Mouse (Mus musculus) frontal cortex, adult 2 months (tissue): ENCODE measurements at regions not wholly inside any gene's neighbourhood (a gene's known extent, or its start where the extent isn't known, plus 50 kb on each side); places are given as distances from the start of the nearest gene placed in this dataset.

Source experiments
- DNase-seq, 2 experiments: peaks; one replicate each; pipeline ENCODE4 v3.0.0; 2022; ENCODE audit warnings: low spot score in 1 of 2; ENCODE audit errors: extremely low spot score in 1 of 2

DNA sequence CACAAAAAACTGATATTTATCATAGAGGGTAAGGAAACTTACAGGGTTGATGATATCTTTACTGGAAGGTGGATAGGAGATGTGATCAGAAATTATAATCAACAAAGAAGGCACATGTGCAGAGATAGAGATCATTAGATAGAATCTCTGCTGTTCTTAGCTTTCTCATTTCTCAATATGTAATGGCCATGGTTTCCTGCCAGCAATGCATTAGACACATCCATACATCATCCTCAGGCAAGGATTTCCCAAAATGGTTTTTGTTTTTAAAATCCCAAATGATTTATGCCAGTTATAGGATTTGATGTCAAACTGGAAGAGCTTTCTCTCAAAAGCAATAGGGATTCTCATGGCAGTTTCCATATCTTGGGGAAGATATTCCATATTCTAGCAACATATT, 52.0 kb upstream of the C030005K15Rik start:
- DNase-seq: no peak

DNA sequence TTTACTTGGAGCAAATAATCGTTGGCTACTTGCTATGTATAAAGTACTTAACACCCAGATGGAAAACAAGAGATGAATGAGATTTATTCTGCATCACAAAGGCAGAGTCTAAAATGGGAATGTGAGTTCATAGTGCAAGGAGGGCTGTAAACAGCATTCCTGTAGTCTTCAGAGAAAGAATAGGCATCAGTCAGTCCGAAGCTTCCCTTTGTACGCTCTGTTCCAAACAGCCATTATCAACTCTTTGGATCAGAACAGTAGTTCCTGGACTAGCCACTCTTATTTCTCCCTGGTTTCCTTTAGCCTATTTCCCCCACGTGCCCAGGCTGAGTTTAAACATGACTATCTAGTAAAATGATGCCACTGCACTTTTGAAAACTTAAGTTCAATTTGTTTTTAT, 52.8 kb upstream of the C030005K15Rik start:
- no peak for DNase-seq

DNA sequence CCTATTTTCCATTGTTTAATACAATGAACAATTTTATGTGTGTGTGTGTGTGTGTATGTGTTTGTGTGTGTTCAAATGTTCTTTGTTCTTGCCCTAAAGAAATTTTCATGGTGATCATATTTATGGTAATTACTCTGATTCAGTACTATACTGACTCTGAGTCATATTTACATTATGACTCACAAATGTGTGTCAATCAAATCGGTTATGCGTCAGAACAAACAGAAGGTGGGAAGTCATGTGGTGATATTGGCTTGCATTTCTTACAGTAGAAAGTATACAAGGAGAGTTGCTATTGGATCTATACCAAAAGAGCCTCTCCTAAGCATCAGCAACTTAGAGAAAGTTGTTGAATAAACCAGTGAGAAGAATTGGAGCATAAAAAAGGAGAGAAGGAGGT, 67.2 kb upstream of the C030005K15Rik start:
- DNase-seq: peak in 1 of 2 experiments; percentile 46

DNA sequence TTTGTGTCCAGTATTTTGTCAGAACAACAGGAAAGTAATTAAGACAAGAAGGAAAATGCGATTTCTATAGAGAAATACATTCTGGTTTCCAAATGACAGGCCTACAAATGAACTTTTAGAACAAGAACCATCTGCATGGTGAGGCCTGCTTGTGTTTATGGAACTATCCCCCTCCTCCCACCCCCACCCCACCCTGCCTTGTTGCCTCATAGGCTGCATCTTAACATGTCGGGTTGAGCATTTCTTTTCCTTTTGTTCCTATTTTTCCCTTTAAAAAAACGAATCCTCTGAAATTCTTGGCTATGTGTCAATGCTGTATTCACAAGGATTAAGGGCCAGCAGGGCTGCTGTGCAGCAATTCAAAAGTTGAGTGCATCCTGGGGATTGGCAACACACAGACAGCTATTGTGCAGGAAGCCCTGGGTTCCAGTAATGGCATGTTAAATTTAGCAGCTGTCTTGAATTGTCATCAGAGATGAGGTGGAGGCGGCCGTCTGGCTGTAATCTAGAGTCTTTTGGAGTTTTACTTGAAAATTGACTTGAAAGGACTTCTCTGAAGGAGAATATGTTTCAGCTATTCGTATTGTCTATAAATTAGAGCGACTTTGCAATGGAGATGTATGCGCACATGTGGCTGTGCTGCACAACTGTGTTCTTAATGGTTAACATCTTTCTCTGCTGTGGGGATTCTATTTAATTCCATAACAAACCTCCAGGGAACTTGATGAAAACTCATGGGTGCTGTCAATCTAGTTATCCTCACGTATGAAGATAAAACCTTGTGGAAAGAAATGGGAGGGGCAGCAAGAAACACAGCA, 75.1 kb upstream of the C030005K15Rik start:
- peak; percentile 20 to 53 for DNase-seq

DNA sequence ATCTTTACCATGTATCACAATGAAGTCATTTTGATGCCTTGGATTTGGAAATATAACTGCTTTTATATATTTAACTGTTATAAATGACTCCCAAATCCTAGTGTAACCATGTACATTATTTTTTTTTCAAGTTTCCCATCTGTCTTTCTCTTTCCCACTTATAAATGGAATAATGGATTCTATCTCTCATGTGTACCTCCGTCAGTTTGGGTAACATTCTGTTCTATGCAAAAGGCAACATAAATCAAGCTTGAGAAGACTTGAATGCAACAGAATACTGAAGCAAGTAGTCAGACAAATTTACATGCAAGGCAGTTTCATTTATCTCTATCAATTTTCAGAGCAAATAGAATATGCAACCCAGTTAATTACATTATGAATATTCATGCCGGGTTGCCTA, 81.4 kb upstream of the C030005K15Rik start:
- DNase-seq: peak in 1 of 2 experiments; percentile 16

DNA sequence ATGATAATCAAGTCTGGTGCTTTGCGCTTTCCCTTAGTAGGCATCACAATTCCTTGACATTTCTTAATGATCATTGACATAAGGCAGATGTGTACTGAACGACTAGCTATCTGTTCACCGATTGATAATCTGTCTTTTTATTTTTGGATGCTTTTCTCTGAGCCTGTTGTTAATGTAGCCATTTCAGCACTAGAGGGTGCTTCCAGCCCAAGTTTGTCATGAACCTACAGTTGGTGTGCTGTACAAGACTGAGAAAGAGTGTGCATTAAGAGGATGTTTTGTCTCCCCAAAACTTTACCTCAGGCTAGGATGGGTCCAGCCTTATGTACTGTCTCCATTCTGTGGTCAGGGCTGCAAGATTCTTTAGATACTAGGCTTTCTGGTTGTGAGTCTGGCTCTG, 116.0 kb upstream of the C030005K15Rik start:
- peak in 1 of 2 experiments; percentile 47 for DNase-seq

DNA sequence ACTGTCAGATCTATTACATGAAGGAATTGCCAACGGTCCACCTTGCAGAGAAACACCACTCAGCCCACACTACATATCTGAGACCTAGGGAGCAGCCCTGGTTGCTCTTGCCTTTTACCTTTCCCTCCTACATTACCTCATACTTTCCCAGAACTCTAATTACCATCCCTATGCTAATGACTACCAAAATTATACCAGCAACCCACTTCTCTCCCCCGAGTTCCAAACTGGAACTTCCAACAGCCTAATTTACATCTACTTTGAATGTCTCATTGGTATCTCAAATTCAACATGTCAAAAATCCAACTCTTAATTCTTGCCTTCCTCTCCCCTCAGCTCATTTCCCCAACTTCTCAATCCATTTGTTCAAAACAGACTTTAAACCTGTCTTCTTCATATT, 124.9 kb upstream of the C030005K15Rik start:
- peak; percentile 39 to 45 for DNase-seq

DNA sequence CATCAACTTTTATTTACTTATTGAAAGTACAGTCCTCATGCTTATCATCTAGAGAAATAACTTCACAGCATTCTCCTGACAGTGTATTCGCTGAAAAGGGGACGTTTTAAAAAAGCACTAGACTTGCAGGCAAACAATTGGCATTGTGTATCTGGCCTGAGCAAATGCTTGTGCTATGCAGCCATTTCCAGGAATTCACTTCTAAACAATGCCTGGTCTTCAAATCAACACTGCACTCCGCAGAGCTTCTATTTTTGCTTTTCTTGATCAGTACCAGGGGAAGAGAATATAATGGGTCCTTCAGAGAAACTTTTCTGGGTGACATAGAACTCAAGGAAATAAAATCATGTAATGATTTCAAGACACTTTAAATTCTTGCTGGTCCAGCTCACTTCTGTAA, 150.5 kb upstream of the C030005K15Rik start:
- DNase-seq: no peak

DNA sequence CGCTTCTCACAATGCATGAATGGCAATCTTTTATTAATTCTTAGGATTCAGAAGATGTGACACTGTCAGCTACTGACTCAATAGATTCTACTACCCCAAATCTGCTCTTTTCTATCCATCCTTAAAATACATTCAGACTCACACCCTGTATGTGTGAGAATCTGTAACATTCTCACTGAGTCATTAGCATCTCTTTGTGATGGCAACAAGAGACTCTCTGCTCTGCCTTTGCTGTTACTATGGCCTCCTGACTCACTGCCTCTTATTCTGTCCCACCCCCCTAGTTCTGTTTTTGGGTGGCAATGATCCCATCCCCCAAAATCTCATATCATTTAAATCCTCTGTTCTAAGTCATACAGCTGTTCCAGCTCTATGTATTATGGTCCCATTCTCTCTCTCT, 159.5 kb upstream of the C030005K15Rik start:
- peak; percentile 8 to 16 for DNase-seq

DNA sequence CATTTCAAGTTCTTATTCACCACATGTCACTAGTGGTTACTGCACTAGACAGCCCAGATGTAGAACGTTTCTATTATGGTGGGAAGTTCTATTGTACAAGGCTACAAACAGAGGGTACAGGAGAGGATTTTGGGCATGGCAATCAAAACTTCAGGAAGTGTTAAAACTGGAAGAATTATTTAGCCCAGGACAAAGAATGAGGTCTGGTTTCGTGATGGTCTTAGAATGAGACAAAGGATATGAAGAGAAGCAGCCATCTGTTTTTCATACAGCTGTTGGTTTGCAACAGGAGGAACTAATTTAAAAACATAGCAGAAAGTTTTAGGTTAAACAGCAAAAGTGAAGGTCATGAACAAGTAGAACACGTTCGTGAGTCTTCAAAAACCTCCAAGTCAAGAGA, 179.2 kb upstream of the C030005K15Rik start:
- no peak for DNase-seq

DNA sequence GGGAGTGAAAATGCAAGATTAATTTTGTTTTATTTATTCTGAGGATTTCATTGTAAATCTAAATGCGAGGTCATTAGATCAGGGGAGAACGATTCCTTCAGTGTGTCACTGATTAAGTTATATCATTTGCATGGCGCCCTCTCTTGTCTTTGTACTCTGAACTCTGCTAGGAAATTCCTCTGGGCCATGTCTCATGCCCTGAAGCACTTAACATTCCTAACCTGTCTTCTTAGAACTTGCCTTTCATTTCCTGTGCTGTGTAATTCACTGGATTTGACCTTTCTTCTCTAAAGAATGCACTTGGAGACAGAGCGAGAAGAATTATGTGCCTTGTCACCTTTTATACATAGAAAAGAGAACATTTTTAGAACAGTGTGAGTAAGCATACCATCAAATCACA, 199.0 kb upstream of the C030005K15Rik start:
- DNase-seq: no peak

DNA sequence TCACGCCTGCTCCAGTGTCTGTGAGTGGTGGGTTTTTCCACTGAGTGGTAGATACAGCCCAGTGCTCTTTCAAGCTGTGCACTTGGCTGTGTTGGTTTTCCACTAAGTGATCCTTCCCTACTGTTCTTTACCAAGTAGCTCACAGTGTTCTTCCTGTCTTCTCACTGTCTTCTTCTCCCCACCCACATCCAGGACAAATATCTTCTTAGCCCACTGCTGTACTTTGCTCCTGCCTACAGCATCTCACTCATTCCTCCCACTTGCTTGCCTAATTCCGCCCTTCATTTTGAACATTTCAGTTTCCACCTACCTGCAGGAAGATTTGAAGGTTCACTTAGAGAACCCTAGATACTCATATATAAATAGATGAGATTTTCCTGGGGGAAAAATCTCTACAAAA, 213.8 kb upstream of the C030005K15Rik start:
- DNase-seq: peak; percentile 49 to 65

DNA sequence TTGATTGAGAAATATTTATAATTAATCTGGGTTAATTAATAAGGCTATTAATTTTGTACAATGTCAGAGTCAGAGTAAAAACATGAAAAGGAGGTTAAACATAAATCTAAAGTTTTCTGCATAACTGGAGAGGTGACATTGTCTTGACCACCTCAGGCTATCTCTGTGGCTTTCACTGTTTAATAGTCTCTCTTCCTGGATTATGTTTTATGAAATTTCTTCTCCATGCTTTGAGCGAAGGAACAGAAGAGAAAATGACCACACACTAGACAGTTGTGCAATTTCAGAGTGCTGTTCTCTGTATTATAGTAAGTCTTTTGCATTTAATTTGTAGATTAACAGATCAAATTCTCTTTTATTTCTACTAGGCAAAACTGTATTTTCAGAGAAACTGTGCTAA, 239.3 kb upstream of the C030005K15Rik start:
- no peak for DNase-seq

DNA sequence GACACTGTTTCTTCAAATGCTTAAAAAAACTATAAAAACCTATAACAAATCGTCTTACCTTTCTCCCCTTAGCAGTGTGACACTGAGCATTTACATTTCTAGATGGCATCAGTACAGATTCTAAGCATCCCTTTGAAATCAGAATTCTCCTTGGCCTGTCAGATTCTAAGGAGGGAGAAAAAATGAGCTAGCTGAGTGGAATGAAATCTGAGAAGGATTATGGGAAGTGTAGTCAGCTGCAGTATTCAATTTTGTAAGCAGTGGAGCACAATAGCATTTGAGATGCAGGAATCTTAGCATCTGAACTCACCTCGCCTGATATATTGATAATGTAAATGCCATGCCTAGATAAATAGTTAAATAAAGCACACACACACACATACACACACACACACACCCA, 240.4 kb upstream of the C030005K15Rik start:
- peak in 1 of 2 experiments; percentile 40 for DNase-seq

DNA sequence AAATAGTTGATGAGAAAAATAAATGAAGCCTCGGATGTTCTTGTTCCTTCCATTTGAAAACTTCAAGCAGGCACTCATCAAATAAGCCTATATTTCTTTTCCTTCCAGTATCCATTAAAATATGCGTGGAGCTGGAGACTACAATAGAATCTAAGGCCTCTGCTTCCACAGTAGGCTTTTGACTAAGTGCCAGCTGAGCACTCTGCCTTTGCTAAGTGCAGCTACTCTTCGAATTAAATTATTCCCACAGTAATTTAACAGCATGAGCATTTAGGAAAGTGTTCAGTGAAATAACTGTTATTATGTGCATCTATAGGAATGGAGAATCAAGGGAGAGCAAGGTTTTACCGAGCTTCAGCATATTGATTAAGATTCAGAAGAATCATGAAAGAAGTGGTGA, 280.5 kb upstream of the C030005K15Rik start:
- DNase-seq: peak in 1 of 2 experiments; percentile 47

DNA sequence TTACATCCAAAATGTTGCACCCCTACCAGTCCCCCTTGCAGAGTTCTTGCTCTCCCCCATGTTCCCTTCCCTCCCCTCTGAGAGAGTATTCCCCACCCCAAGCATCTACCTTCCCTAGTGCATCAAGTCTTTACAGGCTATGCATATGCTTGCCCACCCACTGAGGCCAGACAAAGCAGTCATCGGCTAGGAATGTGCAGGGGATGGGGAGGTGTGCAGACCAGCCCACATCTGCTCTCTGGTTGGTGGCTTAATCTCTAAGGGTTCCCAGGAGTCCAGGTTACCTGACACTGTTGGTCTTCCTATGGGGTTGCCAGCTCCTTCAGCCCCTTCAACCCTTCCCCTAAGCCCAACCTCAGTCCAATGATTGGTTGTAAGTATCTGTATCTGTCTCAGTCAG, 281.8 kb upstream of the C030005K15Rik start:
- DNase-seq: no peak

DNA sequence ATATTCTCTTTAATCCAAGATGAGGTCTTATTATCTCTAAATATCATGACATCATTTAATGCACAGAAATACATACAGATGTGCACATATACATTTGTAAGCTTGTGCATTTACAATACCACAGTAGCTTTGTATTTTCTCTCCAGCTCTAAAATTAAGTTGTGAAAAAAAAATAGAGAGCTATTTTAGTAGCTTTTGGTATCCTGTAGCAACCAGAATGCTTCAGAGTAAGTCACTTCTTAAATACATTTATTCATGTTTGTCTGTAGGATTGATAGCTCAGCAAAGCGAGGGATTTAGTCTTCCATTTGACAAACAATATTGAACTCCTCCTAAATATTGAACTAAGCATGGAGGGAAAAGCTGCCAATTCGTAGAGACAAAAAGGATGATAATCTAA, 286.4 kb upstream of the C030005K15Rik start:
- no peak for DNase-seq

DNA sequence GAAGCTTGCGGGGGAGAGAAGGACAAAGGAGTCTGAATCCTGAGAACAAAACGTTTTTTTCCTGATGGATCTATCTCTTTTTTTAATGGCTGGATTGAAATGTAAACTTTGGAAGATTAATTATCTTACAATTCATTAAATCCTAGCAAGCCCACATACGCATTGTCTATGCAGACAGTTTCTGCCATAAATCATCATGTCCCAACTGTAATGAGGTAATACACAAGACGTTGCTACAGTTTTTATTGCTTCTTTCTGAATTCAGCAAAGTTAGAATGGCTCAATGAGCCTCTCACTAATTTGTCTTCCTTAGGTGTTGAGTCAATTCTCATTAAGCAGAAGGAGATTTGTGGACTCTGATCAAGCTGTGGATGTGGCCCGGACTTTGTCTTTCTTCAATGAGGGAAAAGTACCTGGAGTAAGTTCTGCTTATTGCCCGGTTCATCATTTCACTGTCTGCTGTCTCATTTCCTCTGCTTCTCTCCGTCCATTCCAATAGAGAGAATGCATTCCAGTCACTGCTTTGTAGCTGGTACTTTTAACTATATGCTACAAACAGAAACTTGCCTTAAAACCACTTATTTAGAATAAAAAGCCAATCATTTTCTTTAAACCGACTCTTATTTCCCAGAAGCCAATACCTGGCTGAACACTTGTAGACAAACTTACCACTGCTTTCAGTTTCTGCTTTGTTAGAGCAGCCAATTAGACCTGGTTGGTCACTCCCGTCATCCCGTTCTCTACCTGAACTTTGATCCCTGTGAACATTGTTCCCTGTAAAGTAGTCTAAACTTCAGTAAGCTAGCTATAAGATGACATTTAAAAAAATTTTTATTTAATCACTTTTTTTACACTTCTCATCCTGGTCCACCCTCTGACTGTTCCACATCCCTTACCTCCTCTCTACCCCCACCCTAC, 288.7 kb upstream of the C030005K15Rik start:
- no peak for DNase-seq

DNA sequence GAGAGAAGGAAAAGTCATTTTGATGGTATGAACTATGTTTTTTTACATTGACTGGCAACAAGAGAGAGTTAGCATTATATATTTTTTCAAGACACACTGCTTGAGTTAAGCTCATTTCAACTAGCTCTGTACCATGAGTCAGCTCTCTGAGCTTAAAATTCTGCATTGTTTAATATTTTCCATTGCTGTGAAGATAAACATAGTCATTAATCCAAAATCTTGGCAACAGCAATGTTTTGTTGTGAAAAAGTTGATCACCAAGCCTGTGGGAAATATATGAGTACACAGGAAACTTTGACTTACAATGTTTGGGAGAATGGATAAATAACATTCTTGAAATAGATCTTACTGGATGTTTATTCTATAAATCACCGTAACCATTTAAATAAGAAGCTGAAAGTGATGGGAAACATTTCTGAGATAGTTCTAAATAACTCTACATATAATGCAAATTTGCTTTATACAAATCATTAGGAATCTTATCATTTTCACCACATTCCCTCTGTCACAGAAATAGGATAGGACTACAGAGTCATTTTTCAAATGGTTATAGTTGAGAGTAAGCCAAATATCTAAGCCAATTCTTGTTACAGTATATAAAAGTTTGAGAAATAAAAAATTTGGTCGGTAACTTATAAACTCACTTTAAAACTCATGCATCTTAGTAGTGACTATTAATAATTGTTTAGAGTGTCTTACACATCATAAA, 290.2 kb upstream of the C030005K15Rik start:
- DNase-seq: no peak

DNA sequence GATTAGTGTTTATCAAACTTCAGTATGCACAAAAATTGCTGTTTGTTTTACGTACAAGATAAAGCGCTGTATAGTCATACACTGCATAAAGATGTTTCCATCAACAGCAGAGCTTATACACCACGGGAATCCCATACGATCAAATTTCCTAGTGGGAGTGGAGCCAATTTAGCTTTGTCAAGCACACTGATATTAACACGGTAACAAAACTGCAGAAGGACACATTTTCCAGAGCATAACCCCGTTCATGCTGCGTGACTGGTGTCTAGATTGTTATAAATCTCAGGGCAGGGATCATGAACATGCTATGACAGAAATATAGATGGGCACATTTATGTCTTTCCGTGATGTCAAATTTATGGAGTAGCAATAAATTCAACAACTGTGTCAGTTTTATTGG, 302.6 kb upstream of the C030005K15Rik start:
- DNase-seq: no peak

DNA sequence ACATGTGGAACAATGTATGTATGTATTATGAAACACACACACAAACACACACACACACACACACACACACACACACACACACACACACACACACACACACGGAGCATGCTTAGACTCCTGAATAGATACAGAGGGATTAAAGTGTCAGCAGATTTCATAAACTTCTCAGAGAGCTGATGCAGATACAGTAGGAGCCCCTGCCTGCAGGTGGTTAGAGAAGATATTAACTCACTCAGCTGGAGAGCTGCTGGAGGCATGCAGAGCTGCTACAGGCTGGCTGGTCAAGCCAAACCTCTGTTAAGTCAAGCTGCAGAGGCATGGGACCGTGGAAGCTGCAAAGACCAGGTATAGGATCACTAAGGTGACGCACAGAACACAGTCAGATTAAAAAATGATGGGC, 303.1 kb upstream of the C030005K15Rik start:
- DNase-seq: no peak
